Mouse (Mus musculus): ENCODE results near the gene Emp2. TPM values are rescaled to one million over a fixed set of nuclear protein-coding genes. Genes with fewer than 3 reads are reported as not detected.

The Emp2 gene
- polyA plus RNA-seq, 1 experiment from 2014 or later = 9.0 TPM

- 72% methylated on average over 12 of the region's 12 CpGs for WGBS
- Histone ChIP-seq H3K27me3 (replicated peaks; ENCODE audit: control insufficient read depth, insufficient read depth, low read length) (no peaks in the 10 kb centered on the region), H3K4me3 (ENCODE audit: low read depth, low read length) (no peak overlapping the region), H3K9me3 (ENCODE audit: control insufficient read depth, low read length) (no peaks in the 10 kb centered on the region), H3K36me3 (ENCODE audit: control insufficient read depth, insufficient read depth, low read length) (no peaks in the 10 kb centered on the region), H3K27ac (ENCODE audit: low read depth, low read length) (no peak overlapping the region), H3K9ac (ENCODE audit: low read depth, low read length) (no peak overlapping the region), H3K4me1 (replicated peaks; ENCODE audit: control insufficient read depth, insufficient read depth, low read length) (no peaks in the 10 kb centered on the region), H3K4me2 (no peak overlapping the region)
- DNase-seq (ENCODE audit: low spot score) (no peak), ATAC-seq (replicated peaks; ENCODE audit: low FRiP score) (no peak)
Measured at GRCm38 (mm10) chr16:10330586-10331495, 17.1 kb upstream of the Emp2 start.

GRCm38 (mm10) chr16:10327563-10328333 lies 14.0 kb upstream of the Emp2 start:
- H3K4me2 ChIP-seq = no peak overlapping the region
- no peak overlapping the region for H3K4me3 ChIP-seq (ENCODE audit: low read depth, low read length)
- no peaks in the 10 kb centered on the region for H3K4me1 ChIP-seq (replicated peaks; ENCODE audit: control insufficient read depth, insufficient read depth, low read length)
- 54% methylated on average over 13 of the region's 13 CpGs for WGBS
- ATAC-seq (replicated peaks; ENCODE audit: low FRiP score) = peak; percentile 51; the same call in 1 of the 2 replicates
- no peak overlapping the region for H3K9ac ChIP-seq (ENCODE audit: low read depth, low read length)
- no peaks in the 10 kb centered on the region for H3K36me3 ChIP-seq (ENCODE audit: control insufficient read depth, insufficient read depth, low read length)
- no peak for DNase-seq (ENCODE audit: low spot score)
- no peaks in the 10 kb centered on the region for H3K9me3 ChIP-seq (ENCODE audit: control insufficient read depth, low read length)
- H3K27me3 ChIP-seq (replicated peaks; ENCODE audit: control insufficient read depth, insufficient read depth, low read length) = no peaks in the 10 kb centered on the region
- peak overlapping the region; percentile 65 for H3K27ac ChIP-seq (ENCODE audit: low read depth, low read length)

- H3K4me1 ChIP-seq (replicated peaks; ENCODE audit: control insufficient read depth, insufficient read depth, low read length) = no peaks in the 10 kb centered on the region
- H3K9ac ChIP-seq (ENCODE audit: low read depth, low read length) = no peak overlapping the region
- H3K9me3 ChIP-seq (ENCODE audit: control insufficient read depth, low read length) = no peaks in the 10 kb centered on the region
- H3K36me3 ChIP-seq (ENCODE audit: control insufficient read depth, insufficient read depth, low read length) = no peaks in the 10 kb centered on the region
- H3K4me2 ChIP-seq = no peak overlapping the region
- no peak overlapping the region for H3K4me3 ChIP-seq (ENCODE audit: low read depth, low read length)
- ATAC-seq (replicated peaks; ENCODE audit: low FRiP score) (no peak), DNase-seq (ENCODE audit: low spot score) (no peak)
- no peak overlapping the region for H3K27ac ChIP-seq (ENCODE audit: low read depth, low read length)
- 50% methylated on average over 17 of the region's 17 CpGs for WGBS
- peaks cover 3% of the 10 kb centered on the region; the same call in 1 of the 2 replicates for H3K27me3 ChIP-seq (replicated peaks; ENCODE audit: control insufficient read depth, insufficient read depth, low read length)
Measured at GRCm38 (mm10) chr16:10319914-10320569, 6.3 kb upstream of the Emp2 start.

GRCm38 (mm10) chr16:10317197-10317544 lies 3.4 kb upstream of the Emp2 start:
- Histone ChIP-seq H3K9me3 (ENCODE audit: control insufficient read depth, low read length) (no peaks in the 10 kb centered on the region), H3K27ac (ENCODE audit: low read depth, low read length) (no peak overlapping the region), H3K36me3 (ENCODE audit: control insufficient read depth, insufficient read depth, low read length) (no peaks in the 10 kb centered on the region), H3K9ac (ENCODE audit: low read depth, low read length) (no peak overlapping the region), H3K4me3 (ENCODE audit: low read depth, low read length) (no peak overlapping the region), H3K4me2 (no peak overlapping the region), H3K4me1 (replicated peaks; ENCODE audit: control insufficient read depth, insufficient read depth, low read length) (no peaks in the 10 kb centered on the region), H3K27me3 (replicated peaks; ENCODE audit: control insufficient read depth, insufficient read depth, low read length) (peaks cover 22% of the 10 kb centered on the region)
- ATAC-seq (replicated peaks; ENCODE audit: low FRiP score) (no peak), DNase-seq (ENCODE audit: low spot score) (no peak)
- WGBS = 59% methylated on average over 4 of the region's 4 CpGs

- Histone ChIP-seq H3K9me3 (ENCODE audit: control insufficient read depth, low read length) (no peaks in the 10 kb centered on the region), H3K9ac (ENCODE audit: low read depth, low read length) (no peak overlapping the region), H3K4me3 (ENCODE audit: low read depth, low read length) (no peak overlapping the region), H3K36me3 (ENCODE audit: control insufficient read depth, insufficient read depth, low read length) (no peaks in the 10 kb centered on the region), H3K4me1 (replicated peaks; ENCODE audit: control insufficient read depth, insufficient read depth, low read length) (no peaks in the 10 kb centered on the region), H3K27me3 (replicated peaks; ENCODE audit: control insufficient read depth, insufficient read depth, low read length) (peaks cover 25% of the 10 kb centered on the region), H3K4me2 (no peak overlapping the region), H3K27ac (ENCODE audit: low read depth, low read length) (no peak overlapping the region)
- WGBS = 74% methylated on average over 10 of the region's 10 CpGs
- no peak for ATAC-seq (replicated peaks; ENCODE audit: low FRiP score)
- no peak for DNase-seq (ENCODE audit: low spot score)
Measured at GRCm38 (mm10) chr16:10316493-10317196, 2.9 kb upstream of the Emp2 start.

- H3K27me3 ChIP-seq (replicated peaks; ENCODE audit: control insufficient read depth, insufficient read depth, low read length) = peaks cover 25% of the 10 kb centered on the region
- peak overlapping the region; percentile 59 for H3K4me2 ChIP-seq
- WGBS = 4% methylated on average over 15 of the region's 15 CpGs
- H3K4me1 ChIP-seq (replicated peaks; ENCODE audit: control insufficient read depth, insufficient read depth, low read length) = no peaks in the 10 kb centered on the region
- ATAC-seq (replicated peaks; ENCODE audit: low FRiP score) = no peak
- H3K27ac ChIP-seq (ENCODE audit: low read depth, low read length) = no peak overlapping the region
- peak; percentile 36 for DNase-seq (ENCODE audit: low spot score)
- H3K9ac ChIP-seq (ENCODE audit: low read depth, low read length) = peak overlapping the region; percentile 12; the same call in 1 of the 2 replicates
- no peaks in the 10 kb centered on the region for H3K36me3 ChIP-seq (ENCODE audit: control insufficient read depth, insufficient read depth, low read length)
- H3K4me3 ChIP-seq (ENCODE audit: low read depth, low read length) = peak overlapping the region; percentile 37
- H3K9me3 ChIP-seq (ENCODE audit: control insufficient read depth, low read length) = no peaks in the 10 kb centered on the region
Measured at GRCm38 (mm10) chr16:10313226-10313625, 542 bp downstream of the Emp2 start.

- 59% methylated on average over 4 of the region's 4 CpGs for WGBS
- H3K4me2 ChIP-seq = no peak overlapping the region
- H3K4me1 ChIP-seq (replicated peaks; ENCODE audit: control insufficient read depth, insufficient read depth, low read length) = no peaks in the 10 kb centered on the region
- H3K36me3 ChIP-seq (ENCODE audit: control insufficient read depth, insufficient read depth, low read length) = no peaks in the 10 kb centered on the region
- no peak overlapping the region for H3K4me3 ChIP-seq (ENCODE audit: low read depth, low read length)
- no peak overlapping the region for H3K9ac ChIP-seq (ENCODE audit: low read depth, low read length)
- H3K27ac ChIP-seq (ENCODE audit: low read depth, low read length) = no peak overlapping the region
- ATAC-seq (replicated peaks; ENCODE audit: low FRiP score) (no peak), DNase-seq (ENCODE audit: low spot score) (no peak)
- H3K9me3 ChIP-seq (ENCODE audit: control insufficient read depth, low read length) = no peaks in the 10 kb centered on the region
- H3K27me3 ChIP-seq (replicated peaks; ENCODE audit: control insufficient read depth, insufficient read depth, low read length) = peaks cover 25% of the 10 kb centered on the region
Measured at GRCm38 (mm10) chr16:10311989-10312388, 1.8 kb downstream of the Emp2 start.

- Histone ChIP-seq H3K9ac (ENCODE audit: low read depth, low read length) (no peak overlapping the region), H3K9me3 (ENCODE audit: control insufficient read depth, low read length) (no peaks in the 10 kb centered on the region), H3K36me3 (ENCODE audit: control insufficient read depth, insufficient read depth, low read length) (no peaks in the 10 kb centered on the region), H3K27ac (ENCODE audit: low read depth, low read length) (no peak overlapping the region), H3K4me3 (ENCODE audit: low read depth, low read length) (no peak overlapping the region), H3K27me3 (replicated peaks; ENCODE audit: control insufficient read depth, insufficient read depth, low read length) (peaks cover 25% of the 10 kb centered on the region), H3K4me1 (replicated peaks; ENCODE audit: control insufficient read depth, insufficient read depth, low read length) (no peaks in the 10 kb centered on the region), H3K4me2 (no peak overlapping the region)
- ATAC-seq (replicated peaks; ENCODE audit: low FRiP score) = no peak
- 45% methylated on average over 3 of the region's 3 CpGs for WGBS
- DNase-seq (ENCODE audit: low spot score) = no peak
Measured at GRCm38 (mm10) chr16:10311086-10311485, 2.7 kb downstream of the Emp2 start.

Measured in liver, embryonic 11.5 days (tissue).